Mouse (Mus musculus): ENCODE results near the gene Hdac5. TPM values are rescaled to one million over a fixed set of nuclear protein-coding genes. Genes with fewer than 3 reads are reported as not detected.
"Not testable (repeated sequence)": the region's sequence is repeated elsewhere in the genome, so short reads cannot be mapped to it uniquely, and the experiment has no call there.

The Hdac5 gene
- polyA plus RNA-seq, 1 experiment from 2014 or later: 65.6 TPM

GRCm38 (mm10) chr11:102159781-102160180 is 70.2 kb downstream of the Hdac5 start:
- ATAC-seq (no peak), DNase-seq (ENCODE audit: low spot score) (no peak)
- no peak for TF ChIP-seq CTCF (IDR thresholded peaks at IDR 0.05)
- TF ChIP-seq EP300 (IDR thresholded peaks at IDR 0.05): no peak
- WGBS: 69% methylated on average over 5 of the region's 5 CpGs
- Histone ChIP-seq H3K4me3 (ENCODE audit: low read depth, low read length) (no peak overlapping the region), H3K9ac (replicated peaks; ENCODE audit: low read depth) (no peak overlapping the region), H3K36me3 (ENCODE audit: insufficient read depth, low read length) (peaks cover 6% of the 10 kb centered on the region; the same call in 1 of the 2 replicates), H3K27me3 (replicated peaks; ENCODE audit: insufficient read depth, low read length) (no peaks in the 10 kb centered on the region), H3K4me2 (replicated peaks; ENCODE audit: low read depth, low read length) (no peak overlapping the region), H3K27ac (ENCODE audit: low read length) (no peak overlapping the region), H3K4me1 (ENCODE audit: insufficient read depth, low read depth, low read length) (0 out of 2 replicates have a peak, but pooled peaks cover 5% of the 10 kb centered on the region), H3K9me3 (ENCODE audit: low read length) (no peaks in the 10 kb centered on the region)

- H3K36me3 ChIP-seq (ENCODE audit: insufficient read depth, low read length); H3K9me3 ChIP-seq (ENCODE audit: low read length); H3K9ac ChIP-seq (replicated peaks; ENCODE audit: low read depth); ATAC-seq; H3K4me3 ChIP-seq (ENCODE audit: low read depth, low read length); H3K4me1 ChIP-seq (ENCODE audit: insufficient read depth, low read depth, low read length); H3K4me2 ChIP-seq (replicated peaks; ENCODE audit: low read depth, low read length); H3K27ac ChIP-seq (ENCODE audit: low read length); DNase-seq (ENCODE audit: low spot score); H3K27me3 ChIP-seq (replicated peaks; ENCODE audit: insufficient read depth, low read length): not testable (repeated sequence)
- 75% methylated on average over 2 of the region's 2 CpGs for WGBS
Measured at GRCm38 (mm10) chr11:102158024-102158423, 71.9 kb downstream of the Hdac5 start.

- Histone ChIP-seq H3K9me3 (ENCODE audit: low read length) (no peaks in the 10 kb centered on the region), H3K4me1 (ENCODE audit: insufficient read depth, low read depth, low read length) (0 out of 2 replicates have a peak, but pooled peaks cover 5% of the 10 kb centered on the region), H3K36me3 (ENCODE audit: insufficient read depth, low read length) (no peaks in the 10 kb centered on the region), H3K4me3 (ENCODE audit: low read depth, low read length) (no peak overlapping the region), H3K27me3 (replicated peaks; ENCODE audit: insufficient read depth, low read length) (no peaks in the 10 kb centered on the region), H3K27ac (ENCODE audit: low read length) (no peak overlapping the region), H3K9ac (replicated peaks; ENCODE audit: low read depth) (no peak overlapping the region), H3K4me2 (replicated peaks; ENCODE audit: low read depth, low read length) (no peak overlapping the region)
- no peak for TF ChIP-seq CTCF (IDR thresholded peaks at IDR 0.05)
- no peak for TF ChIP-seq EP300 (IDR thresholded peaks at IDR 0.05)
- DNase-seq (ENCODE audit: low spot score) (no peak), ATAC-seq (no peak)
- 5% methylated on average over 1 of the region's 1 CpGs for WGBS
Measured at GRCm38 (mm10) chr11:102156786-102157089, 73.2 kb downstream of the Hdac5 start.

GRCm38 (mm10) chr11:102156039-102156785 is 73.8 kb downstream of the Hdac5 start, which contains the start of gene Tmem101:
Tmem101 (minus strand) TSS chr11:102156404.
- Histone ChIP-seq H3K27ac (ENCODE audit: low read length) (0 out of 2 replicates have a peak within 1 kb of the TSS, but pooled peaks have one; percentile 38), H3K4me2 (replicated peaks; ENCODE audit: low read depth, low read length) (peak within 1 kb of the TSS; percentile 81), H3K4me3 (ENCODE audit: low read depth, low read length) (peak within 1 kb of the TSS; percentile 67), H3K9me3 (ENCODE audit: low read length) (no peaks in the 10 kb centered on the region), H3K4me1 (ENCODE audit: insufficient read depth, low read depth, low read length) (0 out of 2 replicates have a peak, but pooled peaks cover 5% of the 10 kb centered on the region), H3K9ac (replicated peaks; ENCODE audit: low read depth) (peak within 1 kb of the TSS; percentile 52), H3K36me3 (ENCODE audit: insufficient read depth, low read length) (no peaks in the 10 kb centered on the region), H3K27me3 (replicated peaks; ENCODE audit: insufficient read depth, low read length) (no peaks in the 10 kb centered on the region)
- DNase-seq (ENCODE audit: low spot score) (peak; percentile 95), ATAC-seq (peak; percentile 96)
- under 1% methylated on average over 37 of the region's 37 CpGs for WGBS
- peak; percentile 57 for TF ChIP-seq CTCF (IDR thresholded peaks at IDR 0.05)
- TF ChIP-seq EP300 (IDR thresholded peaks at IDR 0.05): 0 out of 2 replicates have a peak, but pooled peaks have one; percentile 31

- Histone ChIP-seq H3K36me3 (ENCODE audit: insufficient read depth, low read length) (no peaks in the 10 kb centered on the region), H3K4me1 (ENCODE audit: insufficient read depth, low read depth, low read length) (no peaks in the 10 kb centered on the region), H3K27me3 (replicated peaks; ENCODE audit: insufficient read depth, low read length) (peaks cover 44% of the 10 kb centered on the region), H3K4me2 (replicated peaks; ENCODE audit: low read depth, low read length) (no peak overlapping the region), H3K9ac (replicated peaks; ENCODE audit: low read depth) (no peak overlapping the region), H3K9me3 (ENCODE audit: low read length) (no peaks in the 10 kb centered on the region), H3K4me3 (ENCODE audit: low read depth, low read length) (peak overlapping the region; percentile 5; the same call in 1 of the 2 replicates), H3K27ac (ENCODE audit: low read length) (no peak overlapping the region)
- ATAC-seq (no peak; the same call in 1 of the 2 replicates), DNase-seq (ENCODE audit: low spot score) (no peak)
- 17% methylated on average over 34 of the region's 34 CpGs for WGBS
- TF ChIP-seq EP300 (IDR thresholded peaks at IDR 0.05) (no peak), CTCF (IDR thresholded peaks at IDR 0.05) (no peak; the same call in none of the 2 replicates)
Measured at GRCm38 (mm10) chr11:102147213-102147989, 82.6 kb downstream of the Hdac5 start.

- DNase-seq (ENCODE audit: low spot score): no peak
- no peak overlapping the region for H3K9ac ChIP-seq (replicated peaks; ENCODE audit: low read depth)
- H3K4me3 ChIP-seq (ENCODE audit: low read depth, low read length): no peak overlapping the region
- ATAC-seq: no peak
- WGBS: 14% methylated on average over 17 of the region's 17 CpGs
- TF ChIP-seq CTCF (IDR thresholded peaks at IDR 0.05) (no peak), EP300 (IDR thresholded peaks at IDR 0.05) (no peak)
- no peaks in the 10 kb centered on the region for H3K4me1 ChIP-seq (ENCODE audit: insufficient read depth, low read depth, low read length)
- H3K4me2 ChIP-seq (replicated peaks; ENCODE audit: low read depth, low read length): no peak overlapping the region
- H3K36me3 ChIP-seq (ENCODE audit: insufficient read depth, low read length): no peaks in the 10 kb centered on the region
- no peaks in the 10 kb centered on the region for H3K9me3 ChIP-seq (ENCODE audit: low read length)
- H3K27ac ChIP-seq (ENCODE audit: low read length): no peak overlapping the region
- peaks cover 44% of the 10 kb centered on the region for H3K27me3 ChIP-seq (replicated peaks; ENCODE audit: insufficient read depth, low read length)
Measured at GRCm38 (mm10) chr11:102146531-102146930, 83.4 kb downstream of the Hdac5 start.
